Mouse (Mus musculus) Patski (cell line): ENCODE measurements around the gene Smad3. TPM values are rescaled to one million over a fixed set of nuclear protein-coding genes. Genes with fewer than 3 reads are reported as not detected.

Experiments
- ATAC-seq: fragments of 100-300 bp; one replicate; pipeline ENCODE4 v1.8.0; 2021
- CTCF ChIA-PET: fragments of 350-600 bp; sonication (Branson Sonifier 250); formaldehyde crosslinking; loops from one replicate; lab custom pipeline; 2022; ENCODE audit warnings: inconsistent platforms; lab: Charles Lee
- POLR2A ChIA-PET: fragments of 350-600 bp; sonication (Branson Sonifier 250); formaldehyde crosslinking; loops from one replicate; lab custom pipeline; 2022; ENCODE audit warnings: antibody characterized with exemption, inconsistent platforms; lab: Charles Lee
- DNase-seq: peaks from one replicate; pipeline ENCODE4 v3.0.0-alpha.2; 2011; ENCODE audit warnings: low read depth, low spot score
- H3K27me3 ChIP-seq: fragments of 371-371 bp; one replicate; pipeline ENCODE4 v1.5.1; 2021
- CTCF ChIP-seq: fragments of 100-300 bp; IDR thresholded peaks from one replicate; pipeline ENCODE4 v1.5.1; 2021
- in situ Hi-C: fragments of 300-500 bp; cut with MboI; formaldehyde crosslinking; loops from 3 replicates; pipeline ENCODE4 v1.11.1; 2018; ENCODE audit warnings: low pct_unique_long_range_greater_than_20kb, mixed read lengths
- polyA plus RNA-seq: library from polyadenylated mRNA; unstranded; gene quantifications from one replicate; pipeline ENCODE4 v1.2.3, GENCODE M21; 2021

Smad3 gene
- polyA plus RNA-seq, 1 experiment from 2014 or later, result 107 TPM

DNA sequence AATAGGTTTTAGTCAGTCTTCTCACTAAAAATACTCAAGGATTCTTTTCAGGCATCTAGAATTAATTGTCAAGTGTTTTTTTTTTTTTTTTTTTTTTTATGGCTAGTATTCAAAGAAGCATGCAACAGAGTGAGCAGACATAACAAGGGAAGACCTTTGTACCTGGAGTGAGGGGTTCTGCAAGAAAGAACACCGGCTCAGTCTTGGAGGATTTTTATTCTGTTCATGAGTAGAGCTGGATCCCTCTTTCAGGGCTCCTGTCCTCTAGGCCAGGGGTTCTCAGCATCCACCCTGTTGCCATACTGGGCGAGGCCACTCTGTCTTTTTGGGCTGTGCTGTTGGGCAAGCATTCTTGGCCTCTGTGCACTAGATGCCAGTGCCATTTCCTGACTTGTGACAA is 148.0 kb downstream of the Smad3 start:
- in situ Hi-C loops, result no loop called here
- H3K27me3 ChIP-seq, result no peaks in the 10 kb centered on the region
- ChIA-PET POLR2A (no interaction called here), CTCF (interaction anchor here (1.0 kb wide), 1 partner anchor 16 kb away, joined by 4 read pairs; no protein-coding TSS in a partner anchor)
- no peak for TF ChIP-seq CTCF
- DNase-seq (no peak), ATAC-seq (no peak)

DNA sequence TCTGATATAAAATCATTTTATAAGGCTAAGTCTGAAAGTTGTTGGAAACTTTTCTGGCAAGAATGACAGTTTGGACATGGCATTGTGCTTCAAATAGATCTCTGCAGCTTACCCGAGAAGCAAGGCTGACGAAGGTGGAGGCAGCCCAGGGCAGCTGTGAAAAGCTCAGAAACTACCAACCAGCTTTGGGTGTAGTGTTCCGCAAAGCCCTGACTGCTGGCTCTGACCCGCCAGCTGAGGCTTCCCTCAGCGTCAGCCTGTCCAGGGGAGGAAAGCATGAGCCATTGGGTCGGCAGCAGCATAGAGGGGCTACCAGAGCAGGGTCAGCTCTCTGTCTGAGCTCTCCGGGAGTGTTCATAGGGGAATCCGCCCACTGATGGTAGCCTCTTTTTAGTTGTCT is 148.5 kb downstream of the Smad3 start:
- DNase-seq, result no peak

DNA sequence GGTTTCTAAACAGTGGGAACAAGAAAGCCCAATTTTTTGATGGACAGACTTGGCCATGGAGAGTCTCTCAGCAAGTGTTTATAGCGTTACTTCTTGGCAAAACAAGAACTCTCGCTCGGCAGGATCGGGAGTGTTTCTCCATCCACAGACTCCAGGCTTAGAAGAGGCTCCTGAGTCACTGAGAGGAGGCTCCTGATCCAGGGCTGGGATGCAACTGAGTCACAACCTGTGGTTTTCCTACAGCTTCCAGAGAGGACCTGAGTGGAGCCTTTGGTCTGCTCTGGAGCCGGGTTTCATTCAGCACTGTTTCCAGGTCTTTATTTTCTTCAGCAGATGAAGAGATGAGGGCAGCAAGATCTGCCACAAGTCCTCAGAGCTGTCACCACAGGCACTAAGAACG is 149.8 kb downstream of the Smad3 start:
- H3K27me3 ChIP-seq, result no peaks in the 10 kb centered on the region
- no peak for TF ChIP-seq CTCF
- DNase-seq (no peak), ATAC-seq (no peak)
- CTCF ChIA-PET, result no interaction called here
- in situ Hi-C loops, result no loop called here
- POLR2A ChIA-PET, result no interaction called here

More for the DNA sequence above, 148.5 kb downstream of the Smad3 start:
- CTCF ChIA-PET, result no interaction called here
- in situ Hi-C loops, result no loop called here
- POLR2A ChIA-PET, result interaction anchor here (0.6 kb wide), 1 partner anchor 663 kb away, joined by 3 read pairs; no protein-coding TSS in a partner anchor
- ATAC-seq, result no peak
- TF ChIP-seq CTCF, result no peak
- no peaks in the 10 kb centered on the region for H3K27me3 ChIP-seq

DNA sequence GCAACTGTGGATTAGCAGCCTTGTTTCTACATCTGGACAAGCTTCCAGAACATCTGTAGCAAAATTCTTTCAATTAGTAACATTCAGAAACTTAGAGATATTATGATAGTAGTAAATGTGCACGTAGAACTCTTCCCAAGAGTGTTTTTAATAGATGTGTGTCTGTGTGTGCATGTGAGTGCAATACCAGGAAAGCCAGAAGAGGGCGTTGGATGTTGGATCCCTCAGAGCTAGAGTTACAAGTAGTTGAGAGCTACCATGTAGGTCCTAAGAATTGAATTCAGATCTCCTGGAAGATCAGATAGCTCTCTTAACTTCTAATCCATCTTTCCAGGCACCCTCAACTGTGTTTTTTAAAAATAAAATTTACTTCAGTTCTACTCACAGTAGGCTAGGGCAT is 151.2 kb downstream of the Smad3 start:
- no peak for ATAC-seq
- peak; percentile 40 for TF ChIP-seq CTCF
- no peak for DNase-seq
- in situ Hi-C loops, result no loop called here
- H3K27me3 ChIP-seq, result no peaks in the 10 kb centered on the region
- ChIA-PET CTCF (interaction anchor here (1.1 kb wide), 1 partner anchor 27 kb away, joined by 3 read pairs; no protein-coding TSS in a partner anchor), POLR2A (no interaction called here)

DNA sequence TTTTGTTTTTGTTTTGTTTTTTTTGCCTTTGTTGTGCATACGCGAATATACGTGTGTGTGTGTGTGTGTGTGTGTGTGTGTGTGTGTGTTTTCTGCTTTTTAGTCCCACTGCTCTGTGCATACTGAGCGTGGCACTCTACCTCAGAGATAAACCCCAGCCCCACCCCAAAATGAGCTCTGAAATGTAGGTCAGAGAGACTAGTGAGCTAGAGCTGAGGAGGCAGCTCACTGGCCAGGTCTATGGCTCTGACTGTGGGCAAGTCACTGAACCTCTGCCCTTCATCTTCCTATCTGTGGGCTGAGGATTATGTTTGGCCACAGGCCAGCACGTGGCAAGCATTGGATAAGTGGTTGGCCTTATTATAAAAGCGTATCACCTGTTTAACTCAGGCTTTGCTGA is 153.9 kb downstream of the Smad3 start:
- no peak for TF ChIP-seq CTCF
- no peaks in the 10 kb centered on the region for H3K27me3 ChIP-seq
- DNase-seq (no peak), ATAC-seq (no peak)
- in situ Hi-C loops, result no loop called here
- ChIA-PET CTCF (no interaction called here), POLR2A (interaction anchor here (0.6 to 1.0 kb wide), 3 partner anchors 35 to 635 kb away, joined by 3 read pairs; no protein-coding TSS in a partner anchor)

DNA sequence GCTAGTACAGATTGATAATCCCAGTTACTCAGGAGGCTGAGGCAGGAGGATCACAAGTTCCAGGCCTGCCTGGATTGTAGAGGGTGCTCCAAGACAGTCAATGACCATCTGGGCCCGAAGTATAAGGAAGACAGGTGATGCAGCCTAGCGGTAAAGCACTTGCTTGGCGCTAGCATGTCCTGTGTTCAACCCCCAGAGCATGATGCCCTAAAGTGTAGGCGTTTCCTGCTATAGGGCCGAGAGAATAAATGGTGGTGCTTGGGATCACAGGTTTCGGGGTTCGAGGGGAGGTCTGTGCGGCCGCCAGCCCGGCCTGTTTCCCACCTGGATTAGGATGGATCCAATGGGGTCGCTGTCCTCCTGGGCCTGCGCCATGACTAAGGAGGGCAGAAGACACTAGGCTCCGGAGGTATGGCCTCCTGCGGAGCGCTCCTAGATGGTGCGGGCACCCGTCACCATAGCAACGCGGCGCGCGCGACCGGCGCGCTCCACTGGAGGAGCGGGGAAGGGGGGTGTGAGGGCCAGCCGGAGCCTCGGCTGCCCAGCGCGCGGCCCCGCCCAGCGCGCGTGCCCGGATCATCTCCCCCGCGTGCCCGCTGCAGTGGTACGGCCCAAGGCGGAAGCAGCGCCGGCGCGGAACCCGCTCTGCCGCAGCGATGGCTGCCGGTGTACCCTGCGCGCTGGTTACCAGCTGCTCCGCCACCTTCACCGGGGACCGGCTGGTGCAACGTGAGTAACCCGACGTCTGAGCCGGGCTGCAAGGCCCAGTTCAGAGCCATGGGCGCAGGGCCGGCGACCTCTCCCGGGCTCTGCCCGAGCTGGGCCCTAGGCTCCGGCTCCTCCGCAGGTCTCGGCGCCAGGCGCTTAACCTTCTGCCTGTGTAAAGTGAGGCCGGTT is 155.5 kb downstream of the Smad3 start, which contains the start of the genes Iqch and Aagab:
TSS of gene Iqch (minus strand) at position 451 of the 897 bp plus-strand sequence.
TSS of gene Aagab (plus strand) at position 618 of the 897 bp plus-strand sequence.
- POLR2A ChIA-PET, result interaction anchor here (0.6 kb wide), 1 partner anchor 58 kb away, joined by 4 read pairs; no protein-coding TSS in a partner anchor
- CTCF ChIA-PET, result no interaction called here
- DNase-seq (peak; percentile 68), ATAC-seq (peak; percentile 88)
- TF ChIP-seq CTCF, result no peak
- H3K27me3 ChIP-seq, result no peaks in the 10 kb centered on the region
- in situ Hi-C loops, result no loop called here

Other genes starting within 250 kb of the Smad3 start
- gene Iqch, start 155.5 kb downstream of the Smad3 start, polyA plus RNA-seq, result 0.09 TPM
- gene Aagab, start 155.3 kb downstream of the Smad3 start, polyA plus RNA-seq, result 47.8 TPM